Mouse (Mus musculus): ENCODE measurements around the gene Rhox2h. TPM values are rescaled to one million over a fixed set of nuclear protein-coding genes. Genes with fewer than 3 reads are reported as not detected.
"Not testable (repeated sequence)": the region's sequence is repeated elsewhere in the genome, so short reads cannot be mapped to it uniquely, and the experiment has no call there.

The Rhox2h gene
- total RNA-seq (2021), result not detected
- long read RNA-seq, experiment 1, result 0 reads
- long read RNA-seq, experiment 2, result 0 reads

DNA sequence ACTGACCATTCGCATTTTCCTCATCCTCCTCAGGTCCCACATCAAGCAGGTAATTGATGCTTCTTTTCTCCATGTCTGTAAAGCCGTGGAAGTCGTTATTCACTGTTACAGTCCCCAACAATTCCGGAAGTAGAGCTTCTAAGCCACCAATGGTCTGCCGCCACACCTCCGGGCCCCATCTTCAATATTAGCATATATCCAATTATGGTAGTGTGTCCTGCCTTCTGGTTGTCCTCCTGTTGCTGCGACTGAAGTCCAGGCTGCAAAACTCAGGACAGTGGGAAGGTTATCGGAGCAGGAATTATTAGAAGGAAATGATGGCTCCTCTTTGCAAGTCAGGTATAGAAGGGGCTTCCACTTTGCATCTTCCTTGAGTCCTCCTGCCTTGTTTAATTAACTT, at the start of gene Rhox2h:
Gene Rhox2h (minus strand): TSS at position 101 of the 400 bp plus-strand sequence.
- DNase-seq (ENCODE audit: low spot score in 2 of 2), result not testable (repeated sequence)

- DNase-seq (ENCODE audit: low spot score in 2 of 2), result no peak
Observed at GRCm38 (mm10) chrX:37701821-37702387, 28.8 kb upstream of the Rhox2h start.

DNA sequence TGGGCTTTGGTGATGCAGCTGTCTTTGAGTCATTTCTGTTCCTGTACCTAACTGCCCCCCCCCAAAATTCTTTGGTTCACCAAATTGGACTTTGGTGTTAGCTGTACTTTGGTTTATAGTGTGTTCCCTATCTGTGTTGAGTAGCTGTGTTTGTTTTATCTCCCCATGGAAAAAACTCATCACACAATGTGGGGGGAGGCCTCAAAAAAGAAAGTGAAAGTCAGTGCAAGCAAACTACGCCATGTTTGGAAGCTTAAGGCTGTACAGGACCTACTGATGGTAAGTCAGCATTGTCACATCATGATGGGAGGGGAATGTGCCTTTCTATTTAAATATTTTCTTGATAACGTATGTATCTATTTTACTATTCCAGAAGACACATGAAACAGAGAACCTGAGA, 19.2 kb upstream of the Rhox2h start:
- no peak for DNase-seq (ENCODE audit: low spot score in 2 of 2)

GRCm38 (mm10) chrX:37683031-37683715, 10.1 kb upstream of the Rhox2h start:
- no peak for DNase-seq (ENCODE audit: low spot score in 2 of 2)

GRCm38 (mm10) chrX:37668664-37669063, 4.4 kb downstream of the Rhox2h start, which contains the start of gene Rhox3h:
TSS of gene Rhox3h (minus strand) at chrX:37668764.
- not testable (repeated sequence) for DNase-seq (ENCODE audit: low spot score in 2 of 2)

DNA sequence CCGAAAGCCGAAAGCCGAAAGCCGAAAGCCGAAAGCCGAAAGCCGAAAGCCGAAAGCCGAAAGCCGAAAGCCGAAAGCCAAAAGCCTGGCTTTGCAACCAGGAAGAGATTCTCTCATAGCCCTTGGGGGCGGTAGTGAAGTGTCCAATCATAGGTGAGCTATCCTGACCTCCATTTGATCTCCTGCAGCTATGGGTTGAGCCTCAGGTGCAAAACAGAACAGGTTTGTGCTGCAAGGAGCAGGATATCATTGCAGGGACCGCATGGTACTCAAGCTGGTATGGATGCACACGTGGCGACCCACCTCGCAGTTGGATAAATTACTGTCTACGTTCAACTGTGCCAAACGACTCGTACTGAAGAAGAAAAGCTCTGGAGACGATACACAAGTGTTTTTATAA, 21.9 kb downstream of the Rhox2h start, which contains the start of gene Rhox4g:
Gene Rhox4g (minus strand): TSS at position 101 of the 400 bp plus-strand sequence.
- DNase-seq (ENCODE audit: low spot score in 2 of 2), result not testable (repeated sequence)

DNA sequence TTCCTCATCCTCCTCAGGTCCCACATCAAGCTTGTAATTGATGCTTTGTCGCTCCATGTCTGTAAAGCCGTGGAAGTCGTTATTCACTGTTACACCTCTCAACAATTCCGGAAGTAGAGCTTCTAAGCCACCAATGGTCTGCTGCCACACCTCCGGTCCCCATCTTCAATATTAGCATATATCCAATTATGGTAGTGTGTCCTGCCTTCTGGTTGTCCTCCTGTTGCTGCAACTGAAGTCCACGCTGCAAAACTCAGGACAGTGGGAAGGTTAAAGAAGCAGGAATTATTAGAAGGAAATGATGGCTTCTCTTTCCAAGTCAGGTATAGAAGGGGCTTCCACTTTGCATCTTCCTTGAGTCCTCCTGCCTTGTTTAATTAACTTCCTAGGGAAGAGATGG, 29.7 kb downstream of the Rhox2h start, which contains the start of gene Rhox2g:
Gene Rhox2g (minus strand): TSS at position 101 of the 400 bp plus-strand sequence.
- DNase-seq (ENCODE audit: low spot score in 2 of 2), result not testable (repeated sequence)

DNA sequence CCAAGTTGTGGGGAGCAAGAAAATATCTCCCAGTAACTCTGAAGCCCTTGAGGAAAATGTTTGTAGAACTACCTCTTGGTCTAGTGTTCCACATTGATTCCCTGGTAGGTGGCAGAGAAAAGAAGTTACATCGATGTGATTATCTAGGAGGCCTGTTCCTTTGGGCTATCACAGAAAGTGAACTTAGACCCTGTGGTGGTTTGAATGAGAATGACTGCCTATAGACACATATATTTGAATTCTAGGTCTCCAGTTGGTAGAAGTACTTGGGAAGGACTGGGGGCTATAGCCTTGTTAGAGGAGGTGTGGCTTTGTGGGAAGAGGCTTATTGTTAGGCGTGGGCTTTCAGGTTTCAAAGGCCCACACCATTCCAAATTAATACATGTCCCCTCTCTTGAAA, 44.6 kb downstream of the Rhox2h start, which contains the start of gene Rhox3g:
Gene Rhox3g (minus strand): TSS at position 101 of the 400 bp plus-strand sequence.
- not testable (repeated sequence) for DNase-seq (ENCODE audit: low spot score in 2 of 2)

Other genes starting within 250 kb of the Rhox2h start
- gene Rhox4b, start 240.8 kb downstream of the Rhox2h start, total RNA-seq (2021), result not detected
- not detected for gene Rhox2c, start 219.6 kb downstream of the Rhox2h start, total RNA-seq (2021)
- gene Rhox3c, start 214.7 kb downstream of the Rhox2h start, total RNA-seq (2021), result not detected
- not detected for gene Rhox4c, start 192.9 kb downstream of the Rhox2h start, total RNA-seq (2021)
- gene Rhox2d, start 179.8 kb downstream of the Rhox2h start, total RNA-seq (2021), result not detected
- not detected for gene Rhox4d, start 158.9 kb downstream of the Rhox2h start, total RNA-seq (2021)
- not detected for gene Rhox2e, start 142.8 kb downstream of the Rhox2h start, total RNA-seq (2021)
- not detected for gene Rhox3e, start 131.3 kb downstream of the Rhox2h start, total RNA-seq (2021)
- gene Rhox4e, start 115.9 kb downstream of the Rhox2h start, total RNA-seq (2021), result not detected
- not detected for gene Rhox2f, start 101.9 kb downstream of the Rhox2h start, total RNA-seq (2021)
- gene Rhox3f, start 92.3 kb downstream of the Rhox2h start, total RNA-seq (2021), result not detected
- not detected for gene Rhox4f, start 65.6 kb downstream of the Rhox2h start, total RNA-seq (2021)
- gene Rhox3g, start 44.7 kb downstream of the Rhox2h start, total RNA-seq (2021), result not detected
- gene Rhox2g, start 29.8 kb downstream of the Rhox2h start, total RNA-seq (2021), result not detected
- not detected for gene Rhox4g, start 21.9 kb downstream of the Rhox2h start, total RNA-seq (2021)
- not detected for gene Rhox3h, start 4.5 kb downstream of the Rhox2h start, total RNA-seq (2021)
- gene Rhox5, start 131.6 kb upstream of the Rhox2h start, total RNA-seq (2021), result not detected
- gene Rhox6, start 153.6 kb upstream of the Rhox2h start, total RNA-seq (2021), result not detected
- gene Rhox7a, start 158.4 kb upstream of the Rhox2h start, total RNA-seq (2021), result not detected
- gene Rhox8, start 205.7 kb upstream of the Rhox2h start, total RNA-seq (2021), result not detected
- not detected for gene Rhox7b, start 224.0 kb upstream of the Rhox2h start, total RNA-seq (2021)
- not detected for gene Rhox9, start 228.5 kb upstream of the Rhox2h start, total RNA-seq (2021)

All from adrenal gland, adult 18-20 months (tissue).